Mouse (Mus musculus) liver, adult 2 months (tissue): ENCODE results near the gene Castor1.

Experiments used
- CTCF ChIP-seq: fragments of 200-500 bp; IDR thresholded peaks from 2 replicates; pipeline ENCODE4 v1.5.1; 2011; ENCODE audit warnings: low read depth, low read length, control low read depth
- POLR2A ChIP-seq: fragments of 200-500 bp; IDR thresholded peaks from 2 replicates; pipeline ENCODE4 v1.6.1; 2011; ENCODE audit warnings: low read length, control low read depth; ENCODE audit not compliant: insufficient read depth; ENCODE audit errors: extremely low read depth

- TF ChIP-seq CTCF (no peak), POLR2A (no peak)
These were observed 6.2 kb downstream of the Castor1 start for GRCm38 (mm10) chr11:4224223-4224622.
